ENCODE assay signal across 17 mouse cellular contexts in the genomic region with DNA sequence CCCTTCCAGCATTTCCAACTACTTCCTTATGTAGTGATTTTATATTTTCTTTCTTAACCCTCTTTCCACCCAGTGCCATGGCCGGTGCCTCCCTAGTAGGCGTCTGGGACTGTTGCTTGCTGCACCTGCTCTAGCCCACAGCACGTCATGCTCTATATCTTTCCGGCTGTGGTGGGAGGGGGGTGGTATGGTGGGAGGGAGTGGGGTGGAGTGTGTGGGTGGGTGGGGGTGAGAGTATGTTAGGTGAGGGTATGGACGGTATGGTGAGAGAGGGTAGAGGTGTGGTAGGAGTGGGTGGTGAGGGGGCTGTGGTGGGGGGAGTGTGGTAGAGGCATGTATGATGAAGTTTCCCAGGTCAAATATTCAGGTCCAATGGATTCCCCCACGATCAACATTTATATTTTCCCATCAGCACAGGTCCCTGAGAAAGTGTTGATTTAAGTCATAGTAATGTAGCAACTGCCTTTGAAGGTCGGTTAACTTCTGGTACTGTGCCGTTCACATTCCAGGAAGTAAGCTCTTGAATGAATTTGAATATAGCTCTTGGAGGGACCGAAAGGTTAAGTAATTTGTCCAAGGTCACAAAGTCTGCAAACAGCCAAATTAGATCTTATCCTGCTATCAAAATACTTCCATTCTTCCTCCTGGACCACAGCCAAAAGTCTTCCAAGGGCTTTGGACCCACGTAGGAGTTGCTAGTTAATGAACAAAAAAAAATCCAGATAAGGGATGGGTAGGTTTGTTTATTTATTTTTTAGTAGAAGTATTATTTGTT. TPM values are rescaled to one million over a fixed set of nuclear protein-coding genes. Genes with fewer than 3 reads are reported as not detected.
A peak's percentile ranks its signal among the peaks of the same experiment; 100 is the strongest.
DNase-seq lines count a peak whose midpoint lies in the region; ATAC-seq and TF ChIP-seq lines count a peak whose summit lies in the region.
"Had no signal": no experiment of that assay in that cellular context is flagged by ENCODE, and none has a peak within 500 bp of the region (broad histone marks: within the 10 kb centered on the region; RNA-seq: fewer than 3 reads in every experiment).

No protein-coding gene starts in this region.

- H3K4me1 ChIP-seq in thymus, adult 2 months (replicated peaks; ENCODE audit: control insufficient read depth, insufficient read depth, low read length) = peaks cover 13% of the 10 kb centered on the region
- H3K4me1 ChIP-seq in kidney, embryonic 14.5 days (ENCODE audit: control insufficient read depth, insufficient read depth, low read length) = peaks cover 17% of the 10 kb centered on the region
- no peaks in the 10 kb centered on the region; the same call in 1 of the 2 replicates for H3K4me1 ChIP-seq in lung, postnatal 0 days (ENCODE audit: insufficient read depth, low read depth, low read length)
- no peaks in the 10 kb centered on the region for H3K4me1 ChIP-seq in hindbrain, postnatal 0 days (ENCODE audit: insufficient read depth, low read length)
- H3K4me1 ChIP-seq: heart, embryonic 13.5 days had no signal

- TF ChIP-seq EP300 in lung, postnatal 0 days (IDR thresholded peaks at IDR 0.05) = peak; percentile 84

- DNase-seq in thymus, adult 2 months = peak; percentile 26
- DNase-seq in thymus, postnatal 25 days = no peak
- DNase-seq in lung, postnatal 0 days (ENCODE audit: low spot score) = peak; percentile 91
- peak; percentile 7 to 48 for DNase-seq in thymus, postnatal 36 days
- DNase-seq in hindbrain, postnatal 0 days (ENCODE audit: low spot score) = no peak
- no peak for DNase-seq in left cerebral cortex, adult 18-20 months (ENCODE audit: low spot score in 2 of 2)
- DNase-seq: cerebellum, adult 2 months; gastrocnemius, postnatal 10 days; liver had no signal

- no peak overlapping the region for H3K4me3 ChIP-seq in thymus, adult 2 months (ENCODE audit: control insufficient read depth, insufficient read depth, low read length)
- H3K4me3 ChIP-seq in kidney, embryonic 14.5 days (ENCODE audit: low read length) = no peak overlapping the region
- H3K4me3 ChIP-seq in lung, postnatal 0 days (ENCODE audit: low read depth, low read length) = no peak overlapping the region
- H3K4me3 ChIP-seq in hindbrain, postnatal 0 days (ENCODE audit: low read length) = no peak overlapping the region
- H3K4me3 ChIP-seq: embryonic facial prominence, embryonic 10.5 days; forebrain, embryonic 10.5 days; heart, embryonic 13.5 days; hindbrain, embryonic 13.5 days; left cerebral cortex, adult 2 months; megakaryocyte, embryonic 14.5 days had no signal

- peak; percentile 48; the same call in 1 of the 2 replicates for ATAC-seq in kidney, embryonic 14.5 days (ENCODE audit: low FRiP score, low TSS enrichment)
- ATAC-seq in lung, postnatal 0 days = peak; percentile 64
- ATAC-seq in hindbrain, postnatal 0 days = no peak
- no peak for ATAC-seq in inflammation-experienced regulatory T-cells, adult 6 months

- no peaks in the 10 kb centered on the region for H3K9me3 ChIP-seq in kidney, embryonic 14.5 days (ENCODE audit: control insufficient read depth, low read length)
- no peaks in the 10 kb centered on the region for H3K9me3 ChIP-seq in lung, postnatal 0 days (ENCODE audit: low read length)
- H3K9me3 ChIP-seq in hindbrain, postnatal 0 days (ENCODE audit: low read length) = no peaks in the 10 kb centered on the region
- H3K9me3 ChIP-seq: embryonic facial prominence, embryonic 10.5 days; forebrain, embryonic 10.5 days; heart, embryonic 13.5 days; hindbrain, embryonic 13.5 days; megakaryocyte, embryonic 14.5 days had no signal

- H3K27ac ChIP-seq in thymus, adult 2 months (ENCODE audit: control insufficient read depth, insufficient read depth, low read length) = peak overlapping the region; percentile 42; the same call in 1 of the 2 replicates
- peak overlapping the region; percentile 56; the same call in 1 of the 2 replicates for H3K27ac ChIP-seq in kidney, embryonic 14.5 days (ENCODE audit: low read depth, low read length)
- peak overlapping the region; percentile 63 for H3K27ac ChIP-seq in lung, postnatal 0 days (ENCODE audit: low read length)
- H3K27ac ChIP-seq in hindbrain, postnatal 0 days = no peak overlapping the region
- H3K27ac ChIP-seq: embryonic facial prominence, embryonic 10.5 days; forebrain, embryonic 10.5 days; heart, embryonic 13.5 days; hindbrain, embryonic 13.5 days; left cerebral cortex, adult 2 months had no signal

- H3K36me3 ChIP-seq in thymus, adult 2 months (ENCODE audit: control insufficient read depth, insufficient read depth, low read length) = no peaks in the 10 kb centered on the region
- H3K36me3 ChIP-seq in kidney, embryonic 14.5 days (ENCODE audit: control insufficient read depth, insufficient read depth, low read length) = no peaks in the 10 kb centered on the region
- H3K36me3 ChIP-seq in lung, postnatal 0 days (ENCODE audit: insufficient read depth, low read length) = no peaks in the 10 kb centered on the region
- H3K36me3 ChIP-seq in hindbrain, postnatal 0 days (ENCODE audit: insufficient read depth, low read length) = no peaks in the 10 kb centered on the region
- H3K36me3 ChIP-seq: embryonic facial prominence, embryonic 10.5 days; forebrain, embryonic 10.5 days; heart, embryonic 13.5 days; hindbrain, embryonic 13.5 days had no signal

- no peak overlapping the region for H3K4me2 ChIP-seq in kidney, embryonic 14.5 days (replicated peaks; ENCODE audit: low read depth, low read length)
- no peak overlapping the region; the same call in 1 of the 2 replicates for H3K4me2 ChIP-seq in lung, postnatal 0 days (replicated peaks; ENCODE audit: low read depth, low read length)
- no peak overlapping the region for H3K4me2 ChIP-seq in hindbrain, postnatal 0 days (ENCODE audit: low read depth, low read length)
- H3K4me2 ChIP-seq: heart, embryonic 13.5 days; hindbrain, embryonic 13.5 days had no signal

- TF ChIP-seq CTCF in thymus, adult 2 months (IDR thresholded peaks at IDR 0.05; ENCODE audit: borderline replicate concordance, control insufficient read depth, extremely low read depth, insufficient read depth, low read length, poor library complexity) = no peak
- TF ChIP-seq CTCF in lung, postnatal 0 days (IDR thresholded peaks at IDR 0.05) = no peak
- no peak for TF ChIP-seq CTCF in hindbrain, postnatal 0 days (IDR thresholded peaks at IDR 0.05; ENCODE audit: low read depth)

- TF ChIP-seq POLR2A in thymus, adult 2 months (IDR thresholded peaks at IDR 0.05; ENCODE audit: control insufficient read depth, extremely low read depth, insufficient read depth, low read length, poor library complexity) = no peak

- H3K27me3 ChIP-seq in thymus, adult 2 months (ENCODE audit: control insufficient read depth, insufficient read depth, low read length) = no peaks in the 10 kb centered on the region
- no peaks in the 10 kb centered on the region for H3K27me3 ChIP-seq in kidney, embryonic 14.5 days (ENCODE audit: control insufficient read depth, insufficient read depth, low read length)
- no peaks in the 10 kb centered on the region for H3K27me3 ChIP-seq in lung, postnatal 0 days (replicated peaks; ENCODE audit: insufficient read depth, low read length)
- H3K27me3 ChIP-seq in hindbrain, postnatal 0 days (ENCODE audit: insufficient read depth, low read length) = no peaks in the 10 kb centered on the region

- WGBS in thymus, adult 2 months = 39% methylated on average over 10 of the region's 10 CpGs
- 45% methylated on average over 10 of the region's 10 CpGs for WGBS in kidney, embryonic 14.5 days
- 33% methylated on average over 10 of the region's 10 CpGs for WGBS in lung, postnatal 0 days
- 74% methylated on average over 10 of the region's 10 CpGs for WGBS in hindbrain, postnatal 0 days

- no peak overlapping the region for H3K9ac ChIP-seq in kidney, embryonic 14.5 days (ENCODE audit: low read depth, low read length)
- H3K9ac ChIP-seq in lung, postnatal 0 days (replicated peaks; ENCODE audit: low read depth) = no peak overlapping the region
- no peak overlapping the region for H3K9ac ChIP-seq in hindbrain, postnatal 0 days (replicated peaks; ENCODE audit: low read length)
- H3K9ac ChIP-seq: heart, embryonic 13.5 days; hindbrain, embryonic 13.5 days had no signal

RNA-seq across cellular contexts. Expression of a gene that starts 24.9 kb away (rescaled TPM):
- 8.9 and 9.5 TPM in 2 replicates for polyA plus RNA-seq in thymus, adult 2 months (2012; rRNA removed)
- polyA plus RNA-seq in kidney, embryonic 14.5 days (2014; fragmentation: Nextera tagmentation; extraction: Ambion mirVana) = 3.0 and 4.2 TPM in 2 replicates
- polyA plus RNA-seq in lung, postnatal 0 days (2015; fragmentation: Nextera tagmentation; extraction: Ambion mirVana) = 3.7 and 4.0 TPM in 2 replicates
- 4.6 and 6.8 TPM in 2 replicates for total RNA-seq in hindbrain, postnatal 0 days (2014; rRNA removed)
- 3.8 and 3.9 TPM in 2 replicates for polyA plus RNA-seq in hindbrain, postnatal 0 days (2015; fragmentation: Nextera tagmentation; extraction: Ambion mirVana)
- under 1 TPM in 2 of 3 experiments, not detected in 1; 0.29 to 0.54 TPM for polyA plus RNA-seq in inflammation-experienced regulatory T-cells, adult 6 months (2017; shearing (Covaris generic))
- 10 to 100 TPM; 14.8 to 17.1 TPM for total RNA-seq in left cerebral cortex, adult 18-20 months (2021)

RNA-seq across cellular contexts. Expression of a gene that starts 28.2 kb away (rescaled TPM):
- polyA plus RNA-seq in thymus, adult 2 months (2012; rRNA removed) = 2.1 and 2.3 TPM in 2 replicates
- 4.3 and 5.8 TPM in 2 replicates for polyA plus RNA-seq in kidney, embryonic 14.5 days (2014; fragmentation: Nextera tagmentation; extraction: Ambion mirVana)
- polyA plus RNA-seq in lung, postnatal 0 days (2015; fragmentation: Nextera tagmentation; extraction: Ambion mirVana) = 17.9 and 21.6 TPM in 2 replicates
- not detected in 2 replicates for total RNA-seq in hindbrain, postnatal 0 days (2014; rRNA removed)
- not detected in 2 replicates for polyA plus RNA-seq in hindbrain, postnatal 0 days (2015; fragmentation: Nextera tagmentation; extraction: Ambion mirVana)
- not detected for polyA plus RNA-seq in inflammation-experienced regulatory T-cells, adult 6 months (2017; shearing (Covaris generic))
- total RNA-seq in left cerebral cortex, adult 18-20 months (2021) = not detected
- total RNA-seq: gastrocnemius, postnatal 10 days; left cerebral cortex, adult 2 months had no signal
- polyA plus RNA-seq: cerebellum, adult 2 months; embryonic facial prominence, embryonic 10.5 days; forebrain, embryonic 10.5 days; heart, embryonic 13.5 days; hindbrain, embryonic 13.5 days had no signal

RNA-seq across cellular contexts. Expression of a gene that starts 34.0 kb away (rescaled TPM):
- 30.2 and 30.7 TPM in 2 replicates for polyA plus RNA-seq in thymus, adult 2 months (2012; rRNA removed)
- 3.5 and 4.7 TPM in 2 replicates for polyA plus RNA-seq in kidney, embryonic 14.5 days (2014; fragmentation: Nextera tagmentation; extraction: Ambion mirVana)
- 8.3 and 8.5 TPM in 2 replicates for polyA plus RNA-seq in lung, postnatal 0 days (2015; fragmentation: Nextera tagmentation; extraction: Ambion mirVana)
- 2.8 and 4.0 TPM in 2 replicates for total RNA-seq in hindbrain, postnatal 0 days (2014; rRNA removed)
- polyA plus RNA-seq in hindbrain, postnatal 0 days (2015; fragmentation: Nextera tagmentation; extraction: Ambion mirVana) = 1.5 and 2.0 TPM in 2 replicates
- polyA plus RNA-seq in inflammation-experienced regulatory T-cells, adult 6 months (2017; shearing (Covaris generic)) = 10 to 100 TPM; 23.3 to 30.2 (median 30.0) TPM
- total RNA-seq in left cerebral cortex, adult 18-20 months (2021) = 1 to 10 TPM; 2.1 to 2.3 TPM

Comparison
In these comparisons a context has a peak if more than half of its experiments do, and no peak if none do; other contexts are left out.
1. DNase-seq: peak in thymus, adult 2 months (single experiment), lung, postnatal 0 days (single experiment) and thymus, postnatal 36 days (2 of 2); none in thymus, postnatal 25 days (single experiment), hindbrain, postnatal 0 days (single experiment) and left cerebral cortex, adult 18-20 months (0 of 2).
2. ATAC-seq: peak in kidney, embryonic 14.5 days (single experiment) and lung, postnatal 0 days (single experiment); none in hindbrain, postnatal 0 days (single experiment) and inflammation-experienced regulatory T-cells, adult 6 months (single experiment).